Mouse (Mus musculus) embryonic facial prominence, embryonic 15.5 days (tissue): ENCODE measurements at regions not wholly inside any gene's neighbourhood (a gene's known extent, or its start where the extent isn't known, plus 50 kb on each side); places are given as distances from the start of the nearest gene placed in this dataset.

Experiments
- ATAC-seq: fragments of 200-750 bp; cut with Nextera tagmentation; 2 replicates; pipeline ENCODE4 v1.8.0; 2017; ENCODE audit warnings: low read depth, moderate TSS enrichment; ENCODE audit not compliant: insufficient number of reproducible peaks, low FRiP score, low TSS enrichment
- H3K27ac ChIP-seq: fragments of 300-500 bp; sonication (generic); replicated peaks from 2 replicates; pipeline ENCODE4 v1.5.1; 2015; ENCODE audit warnings: mild to moderate bottlenecking, inconsistent platforms
- H3K27me3 ChIP-seq: fragments of 300-500 bp; sonication (generic); 2 replicates; pipeline ENCODE4 v1.6.1; 2015; ENCODE audit warnings: inconsistent platforms
- H3K36me3 ChIP-seq: fragments of 300-500 bp; sonication (generic); 2 replicates; pipeline ENCODE4 v1.6.1; 2015; ENCODE audit warnings: mild to moderate bottlenecking, inconsistent platforms
- H3K4me1 ChIP-seq: fragments of 300-500 bp; sonication (generic); 2 replicates; pipeline ENCODE4 v1.6.1; 2015; ENCODE audit warnings: inconsistent platforms
- H3K4me2 ChIP-seq: fragments of 300-500 bp; sonication (generic); replicated peaks from 2 replicates; pipeline ENCODE4 v1.6.1; 2015; ENCODE audit warnings: mild to moderate bottlenecking, inconsistent platforms
- H3K4me3 ChIP-seq: fragments of 300-500 bp; sonication (generic); replicated peaks from 2 replicates; pipeline ENCODE4 v1.5.1; 2015; ENCODE audit warnings: mild to moderate bottlenecking, inconsistent platforms
- H3K9ac ChIP-seq: fragments of 300-500 bp; sonication (generic); 2 replicates; pipeline ENCODE4 v1.6.1; 2015; ENCODE audit warnings: inconsistent platforms
- H3K9me3 ChIP-seq: fragments of 300-500 bp; sonication (generic); replicated peaks from 2 replicates; pipeline ENCODE4 v1.6.1; 2016; ENCODE audit warnings: inconsistent platforms
- WGBS: fragments of 180-500 bp; shearing (Covaris S2); methylation state at CpG from one replicate; pipeline ENCODE4 v1.1.7; 2015; 5-methylcytosine and 5-hydroxymethylcytosine counted together

DNA sequence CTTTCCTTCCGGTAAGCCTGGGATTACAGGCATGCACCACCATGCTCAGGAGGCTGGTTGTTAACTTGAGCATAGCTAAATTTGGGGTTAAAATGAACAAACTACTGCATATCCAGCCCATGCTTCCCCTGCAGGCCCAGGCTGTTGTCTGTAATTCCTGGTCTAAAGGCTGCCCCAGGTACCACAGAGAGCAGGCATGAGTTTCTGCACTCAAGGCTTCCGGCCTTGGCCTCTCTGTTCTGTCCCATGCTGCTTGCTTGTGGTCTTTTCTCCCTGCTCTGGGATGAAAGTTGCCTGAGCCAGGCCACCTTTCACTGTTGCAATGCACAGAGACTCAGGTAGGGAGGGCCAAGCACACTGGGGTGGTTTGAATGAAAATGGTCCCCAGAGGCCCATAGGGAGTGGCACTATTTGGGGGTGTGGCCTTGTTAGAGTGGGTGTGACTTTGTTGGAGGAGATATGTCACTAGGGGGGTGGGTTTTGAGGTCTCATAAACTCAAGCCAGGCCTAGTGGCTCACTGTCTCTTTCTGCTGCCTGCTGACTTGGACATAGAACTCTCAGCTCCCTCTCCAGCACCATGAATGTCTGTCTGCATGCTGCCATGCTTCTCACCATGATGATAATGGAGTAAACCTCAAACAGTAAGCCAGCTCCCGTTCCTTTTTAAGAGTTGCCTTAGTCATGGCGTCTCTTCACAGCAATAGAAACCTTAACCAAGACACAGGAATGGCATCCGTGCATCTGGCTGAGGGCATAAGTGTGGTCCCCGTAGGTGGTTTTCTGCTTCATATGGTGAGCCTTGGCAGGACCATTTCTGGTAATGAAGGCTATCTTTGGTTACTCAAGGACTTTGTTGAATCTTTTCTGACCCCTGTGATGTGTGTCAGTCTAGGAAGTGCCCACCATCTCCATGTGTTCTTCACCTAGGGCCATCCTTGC, 86.7 kb upstream of the Zfp366 start:
- Histone ChIP-seq H3K27ac (no peak overlapping the region), H3K9me3 (no peaks in the 10 kb centered on the region), H3K4me1 (peaks cover 8% of the 10 kb centered on the region; the same call in 1 of the 2 replicates), H3K36me3 (no peaks in the 10 kb centered on the region), H3K9ac (no peak overlapping the region), H3K4me3 (no peak overlapping the region), H3K4me2 (no peak overlapping the region), H3K27me3 (no peaks in the 10 kb centered on the region)
- ATAC-seq, result no peak
- 88% methylated on average over 6 of the region's 6 CpGs for WGBS

DNA sequence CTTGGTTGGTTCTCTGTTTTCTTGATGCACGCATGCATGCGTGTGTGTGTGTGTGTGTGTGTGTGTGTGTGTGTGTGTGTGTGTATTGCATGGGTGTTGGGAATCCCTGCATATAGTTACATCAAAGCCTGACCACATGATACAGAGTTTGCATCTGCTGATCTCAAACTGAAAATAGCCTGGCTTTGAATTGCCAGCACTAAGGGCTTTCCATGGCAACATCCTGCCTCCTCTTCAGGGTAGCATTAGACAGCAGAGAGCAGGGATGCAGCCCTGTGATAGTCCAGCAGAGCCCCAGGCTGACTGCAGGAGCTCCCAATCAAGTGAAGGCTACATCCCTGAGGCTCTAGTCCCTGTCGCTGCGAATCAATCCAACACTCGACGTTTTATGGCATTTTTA, 87.8 kb upstream of the Zfp366 start:
- WGBS, result 79% methylated on average over 6 of the region's 6 CpGs
- no peaks in the 10 kb centered on the region for H3K36me3 ChIP-seq
- H3K4me1 ChIP-seq, result peaks cover 14% of the 10 kb centered on the region
- H3K4me2 ChIP-seq, result no peak overlapping the region
- no peak for ATAC-seq
- no peak overlapping the region for H3K4me3 ChIP-seq
- H3K9ac ChIP-seq, result no peak overlapping the region
- H3K27me3 ChIP-seq, result no peaks in the 10 kb centered on the region
- no peaks in the 10 kb centered on the region for H3K9me3 ChIP-seq
- no peak overlapping the region for H3K27ac ChIP-seq

DNA sequence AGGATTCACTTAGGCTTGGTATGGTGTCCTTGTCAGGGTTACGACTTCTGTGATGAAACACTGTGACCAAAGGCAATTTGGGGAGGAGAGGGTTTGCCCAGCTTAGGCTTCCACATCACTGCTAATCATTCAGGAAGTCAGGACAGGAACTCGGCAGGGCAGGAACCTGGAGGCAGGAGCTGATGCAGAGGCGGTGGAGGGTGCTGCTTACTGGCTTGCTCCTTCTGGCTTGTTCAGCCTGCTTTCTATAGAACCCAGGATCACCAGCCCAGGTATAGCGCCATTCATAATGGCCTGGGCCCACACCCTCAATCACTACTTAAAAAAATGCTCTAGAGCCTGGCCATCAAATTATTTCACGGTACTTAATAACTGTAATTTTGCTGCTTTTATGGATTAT, 89.6 kb upstream of the Zfp366 start:
- peaks cover 19% of the 10 kb centered on the region for H3K4me1 ChIP-seq
- no peak for ATAC-seq
- 90% methylated on average over 5 of the region's 5 CpGs for WGBS
- H3K27ac ChIP-seq, result no peak overlapping the region
- H3K9me3 ChIP-seq, result no peaks in the 10 kb centered on the region
- no peak overlapping the region for H3K4me3 ChIP-seq
- H3K4me2 ChIP-seq, result no peak overlapping the region
- H3K27me3 ChIP-seq, result no peaks in the 10 kb centered on the region
- no peaks in the 10 kb centered on the region for H3K36me3 ChIP-seq
- H3K9ac ChIP-seq, result no peak overlapping the region

DNA sequence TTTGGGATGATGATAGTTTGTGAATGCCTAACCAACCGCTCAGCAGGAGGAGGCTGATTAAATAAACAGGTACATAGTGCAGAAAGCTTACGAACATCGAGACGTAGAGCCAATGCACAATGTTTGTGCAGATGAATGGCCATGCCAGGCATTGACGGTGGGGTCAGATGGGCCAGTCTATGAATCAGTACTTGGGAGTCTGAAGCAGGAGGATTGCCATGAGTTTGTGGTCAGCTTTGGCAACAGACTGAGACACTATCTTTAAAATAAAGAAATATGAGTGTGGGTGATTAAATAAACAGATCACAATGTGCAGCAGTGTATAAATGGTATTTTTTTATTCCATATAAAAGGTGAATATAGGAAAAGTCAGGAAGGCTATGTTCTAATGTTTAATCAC, 90.4 kb upstream of the Zfp366 start:
- H3K27ac ChIP-seq, result no peak overlapping the region
- no peak for ATAC-seq
- no peak overlapping the region for H3K4me2 ChIP-seq
- no peaks in the 10 kb centered on the region for H3K9me3 ChIP-seq
- no peak overlapping the region for H3K4me3 ChIP-seq
- no peaks in the 10 kb centered on the region for H3K36me3 ChIP-seq
- peaks cover 19% of the 10 kb centered on the region for H3K4me1 ChIP-seq
- 81% methylated on average over 5 of the region's 5 CpGs for WGBS
- H3K27me3 ChIP-seq, result no peaks in the 10 kb centered on the region
- H3K9ac ChIP-seq, result no peak overlapping the region

DNA sequence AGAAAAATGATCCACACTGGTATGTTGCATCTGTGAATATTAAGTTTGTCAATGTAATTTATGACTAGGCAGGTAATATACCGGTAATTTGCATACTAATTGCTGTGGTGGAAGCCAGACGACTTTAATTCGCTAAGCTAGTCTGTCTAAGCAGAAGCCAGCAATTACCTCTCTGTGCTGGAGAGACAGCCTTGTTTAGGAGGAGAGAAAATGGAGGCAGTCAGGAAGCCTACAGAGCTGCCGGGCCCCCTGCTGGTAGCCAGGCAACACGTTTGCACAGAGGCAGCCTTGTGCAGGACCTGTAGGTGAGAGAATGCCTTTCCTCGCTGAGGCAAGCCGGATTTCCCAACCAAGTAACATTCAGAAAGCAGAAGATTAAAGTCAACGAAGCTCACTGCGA, 91.4 kb upstream of the Zfp366 start:
- peak; percentile 81 for ATAC-seq
- Histone ChIP-seq H3K36me3 (no peaks in the 10 kb centered on the region), H3K27me3 (no peaks in the 10 kb centered on the region), H3K27ac (no peak overlapping the region), H3K9ac (no peak overlapping the region), H3K4me1 (peaks cover 19% of the 10 kb centered on the region), H3K9me3 (no peaks in the 10 kb centered on the region), H3K4me3 (no peak overlapping the region), H3K4me2 (no peak overlapping the region)
- WGBS, result 4% methylated on average over 9 of the region's 9 CpGs

DNA sequence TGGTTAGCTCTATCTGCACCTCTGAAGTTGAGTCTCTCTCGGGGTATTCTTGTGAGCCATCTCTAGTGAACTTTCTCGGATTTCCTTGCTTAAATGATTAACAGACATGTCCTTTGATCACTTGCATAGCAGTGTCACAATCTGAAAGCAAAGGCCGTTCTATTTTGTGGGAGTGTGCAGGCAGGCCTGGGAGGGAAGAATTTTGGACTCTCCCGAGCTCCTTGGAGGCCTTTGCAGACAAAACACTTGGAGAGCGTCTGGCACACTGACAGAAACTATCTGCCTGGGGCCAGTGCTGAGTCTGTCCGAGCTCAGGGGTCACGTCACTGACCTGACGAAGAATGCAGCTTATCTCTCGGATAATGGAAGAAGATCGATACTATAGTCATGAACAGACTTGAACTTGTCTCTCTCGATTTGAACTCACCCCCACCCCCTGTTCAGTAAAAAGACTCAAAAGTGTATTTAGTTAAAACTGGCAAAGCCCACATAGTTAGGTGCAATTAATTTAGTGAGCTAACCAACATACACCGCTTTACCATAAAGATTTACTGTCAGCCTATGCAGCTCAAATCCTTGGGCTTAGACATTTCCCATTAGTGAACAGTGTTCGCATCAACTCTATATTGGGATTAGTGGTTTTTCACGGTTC, 92.2 kb upstream of the Zfp366 start:
- no peak overlapping the region for H3K9ac ChIP-seq
- no peaks in the 10 kb centered on the region for H3K27me3 ChIP-seq
- WGBS, result 31% methylated on average over 14 of the region's 14 CpGs
- H3K9me3 ChIP-seq, result no peaks in the 10 kb centered on the region
- ATAC-seq, result no peak
- no peak overlapping the region for H3K4me3 ChIP-seq
- no peak overlapping the region for H3K27ac ChIP-seq
- no peak overlapping the region for H3K4me2 ChIP-seq
- no peaks in the 10 kb centered on the region for H3K36me3 ChIP-seq
- H3K4me1 ChIP-seq, result peaks cover 19% of the 10 kb centered on the region

DNA sequence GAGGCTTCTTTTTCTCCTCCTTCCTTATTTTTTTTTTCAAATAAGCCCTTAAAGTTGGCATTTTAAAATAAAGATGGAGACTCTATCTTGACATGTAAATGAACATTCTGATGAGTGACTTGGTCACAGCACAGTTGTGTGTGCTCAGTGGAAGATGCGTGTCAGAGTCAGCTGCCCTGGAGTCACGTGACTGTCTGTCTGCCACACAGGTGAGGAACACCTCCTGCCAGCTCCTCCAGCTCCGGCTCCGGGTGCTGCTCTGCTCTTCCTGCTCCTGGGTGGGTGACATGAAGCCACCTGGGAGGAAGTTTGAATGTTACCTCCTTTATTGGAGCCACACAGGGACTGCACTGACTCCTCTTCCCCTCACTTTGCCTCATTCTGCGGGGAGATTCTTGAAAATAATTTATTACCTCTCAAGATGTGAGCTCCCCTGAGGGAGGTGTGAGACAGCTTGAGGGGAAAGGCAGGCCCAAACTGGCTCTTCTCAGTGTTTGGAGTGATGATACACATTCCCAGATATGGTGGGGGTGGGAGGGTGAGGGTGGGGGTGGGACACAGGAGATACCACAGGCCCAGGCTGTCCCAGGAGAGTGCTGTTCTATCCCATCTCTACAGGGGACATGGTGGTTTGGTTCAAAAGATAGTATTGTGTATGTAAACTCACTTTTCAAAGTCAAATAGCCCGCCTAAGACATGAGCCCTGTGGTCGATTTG, 92.9 kb upstream of the Zfp366 start:
- H3K27me3 ChIP-seq, result no peaks in the 10 kb centered on the region
- H3K4me2 ChIP-seq, result no peak overlapping the region
- H3K9me3 ChIP-seq, result no peaks in the 10 kb centered on the region
- peaks cover 19% of the 10 kb centered on the region for H3K4me1 ChIP-seq
- H3K36me3 ChIP-seq, result no peaks in the 10 kb centered on the region
- peak; percentile 40; the same call in 1 of the 2 replicates for ATAC-seq
- no peak overlapping the region for H3K27ac ChIP-seq
- H3K9ac ChIP-seq, result no peak overlapping the region
- 57% methylated on average over 7 of the region's 7 CpGs for WGBS
- H3K4me3 ChIP-seq, result no peak overlapping the region

DNA sequence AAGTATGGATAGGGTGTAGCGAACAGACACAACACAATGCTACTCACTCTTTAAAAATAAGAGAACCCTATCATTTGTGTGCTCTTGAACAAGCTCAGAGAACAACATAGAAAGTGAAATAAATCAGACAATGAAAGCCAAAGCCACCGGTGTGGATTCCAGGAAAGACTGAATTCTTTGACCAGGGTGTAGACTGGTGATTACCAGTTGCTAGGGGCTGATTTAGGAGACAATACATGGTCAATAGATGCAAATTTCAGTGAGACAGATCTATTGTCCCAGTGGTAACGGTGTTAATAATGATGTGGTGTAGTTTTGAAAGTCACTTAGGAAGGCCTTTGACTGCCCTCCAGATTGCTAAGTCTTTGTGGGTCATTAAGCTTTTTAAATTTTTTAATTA, 94.3 kb upstream of the Zfp366 start:
- WGBS, result 85% methylated on average over 3 of the region's 3 CpGs
- no peak overlapping the region for H3K4me3 ChIP-seq
- H3K9ac ChIP-seq, result no peak overlapping the region
- H3K36me3 ChIP-seq, result no peaks in the 10 kb centered on the region
- H3K27me3 ChIP-seq, result no peaks in the 10 kb centered on the region
- peaks cover 19% of the 10 kb centered on the region for H3K4me1 ChIP-seq
- no peak overlapping the region for H3K4me2 ChIP-seq
- ATAC-seq, result no peak
- no peak overlapping the region for H3K27ac ChIP-seq
- no peaks in the 10 kb centered on the region for H3K9me3 ChIP-seq

DNA sequence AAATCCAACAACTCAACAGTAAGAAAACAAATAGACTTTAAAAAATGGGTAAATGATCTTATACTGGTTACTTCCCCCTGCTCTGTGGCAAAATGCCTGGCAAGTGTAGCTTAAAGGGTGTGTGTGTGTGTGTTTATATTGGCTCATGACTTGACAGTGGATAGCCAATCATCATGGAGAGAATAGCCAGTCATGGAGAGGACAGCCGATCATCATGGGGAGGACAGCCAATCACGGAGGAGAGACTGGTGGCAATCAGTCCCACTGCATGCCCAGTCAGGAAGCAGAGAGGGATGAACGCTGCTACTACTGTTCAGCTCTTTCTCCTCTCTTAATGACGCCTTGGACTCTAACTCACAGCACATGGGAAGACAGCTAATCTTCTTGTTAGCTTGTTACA, 96.3 kb upstream of the Zfp366 start:
- H3K4me1 ChIP-seq, result peaks cover 14% of the 10 kb centered on the region
- 87% methylated on average over 4 of the region's 4 CpGs for WGBS
- H3K4me3 ChIP-seq, result no peak overlapping the region
- H3K9me3 ChIP-seq, result no peaks in the 10 kb centered on the region
- H3K27ac ChIP-seq, result no peak overlapping the region
- no peaks in the 10 kb centered on the region for H3K36me3 ChIP-seq
- H3K9ac ChIP-seq, result no peak overlapping the region
- no peak overlapping the region for H3K4me2 ChIP-seq
- no peak for ATAC-seq
- H3K27me3 ChIP-seq, result no peaks in the 10 kb centered on the region

DNA sequence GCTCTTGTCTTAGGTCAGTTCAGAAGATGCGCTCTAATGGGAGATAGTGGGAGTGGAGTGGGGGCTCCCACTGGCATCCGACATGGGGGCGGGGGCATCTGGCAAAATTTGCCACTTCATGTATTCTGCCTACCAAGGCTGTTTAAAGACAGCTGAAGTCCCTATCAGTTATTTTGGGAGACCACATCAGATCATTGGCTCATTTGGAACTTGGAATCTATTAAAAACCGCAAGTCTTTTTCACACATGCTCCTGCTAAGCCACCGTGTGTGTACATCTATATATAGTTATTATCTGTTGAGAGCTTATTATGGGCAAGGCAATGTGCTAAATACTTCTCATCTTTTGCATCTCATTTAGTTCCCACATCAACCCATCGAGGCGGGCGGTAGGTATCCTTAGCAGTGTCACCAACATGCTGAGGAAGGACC, 95.0 kb upstream of the 1700024P04Rik start:
- Histone ChIP-seq H3K4me2 (no peak overlapping the region), H3K27me3 (no peaks in the 10 kb centered on the region), H3K4me1 (peaks cover 16% of the 10 kb centered on the region), H3K9ac (no peak overlapping the region), H3K27ac (no peak overlapping the region), H3K9me3 (no peaks in the 10 kb centered on the region), H3K36me3 (no peaks in the 10 kb centered on the region), H3K4me3 (no peak overlapping the region)
- no peak for ATAC-seq
- 77% methylated on average over 8 of the region's 8 CpGs for WGBS

DNA sequence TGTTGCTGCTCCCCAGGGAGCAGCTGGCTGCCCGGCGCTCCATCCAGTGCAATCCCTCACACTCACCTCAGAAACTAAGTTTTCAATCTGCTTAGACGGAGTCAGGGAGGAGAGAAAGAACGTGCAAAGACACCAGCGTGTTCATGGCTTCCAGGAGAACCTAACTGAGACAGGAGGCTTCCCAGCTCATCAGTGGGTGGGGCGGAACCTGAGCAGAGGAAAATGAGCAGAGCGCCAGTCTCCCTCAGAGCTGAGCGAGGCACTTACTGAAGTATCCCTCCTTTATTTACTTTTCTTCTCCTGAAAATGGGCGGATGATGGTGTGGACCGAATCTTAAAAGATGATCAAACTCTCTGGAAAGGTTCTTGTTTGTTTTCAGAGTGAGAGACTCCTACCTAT, 94.3 kb upstream of the 1700024P04Rik start:
- H3K27me3 ChIP-seq, result no peaks in the 10 kb centered on the region
- 71% methylated on average over 10 of the region's 10 CpGs for WGBS
- H3K36me3 ChIP-seq, result no peaks in the 10 kb centered on the region
- no peak overlapping the region for H3K4me2 ChIP-seq
- peaks cover 19% of the 10 kb centered on the region for H3K4me1 ChIP-seq
- no peak overlapping the region for H3K9ac ChIP-seq
- no peak for ATAC-seq
- no peak overlapping the region for H3K4me3 ChIP-seq
- H3K9me3 ChIP-seq, result no peaks in the 10 kb centered on the region
- no peak overlapping the region for H3K27ac ChIP-seq
